Mouse (Mus musculus) kidney, postnatal 14 days (tissue): ENCODE results near the gene Samd10.

Experiments used
- DNase-seq: peaks from one replicate; pipeline ENCODE4 v3.0.0; 2022; ENCODE audit warnings: mixed read lengths

The Samd10 gene

DNA sequence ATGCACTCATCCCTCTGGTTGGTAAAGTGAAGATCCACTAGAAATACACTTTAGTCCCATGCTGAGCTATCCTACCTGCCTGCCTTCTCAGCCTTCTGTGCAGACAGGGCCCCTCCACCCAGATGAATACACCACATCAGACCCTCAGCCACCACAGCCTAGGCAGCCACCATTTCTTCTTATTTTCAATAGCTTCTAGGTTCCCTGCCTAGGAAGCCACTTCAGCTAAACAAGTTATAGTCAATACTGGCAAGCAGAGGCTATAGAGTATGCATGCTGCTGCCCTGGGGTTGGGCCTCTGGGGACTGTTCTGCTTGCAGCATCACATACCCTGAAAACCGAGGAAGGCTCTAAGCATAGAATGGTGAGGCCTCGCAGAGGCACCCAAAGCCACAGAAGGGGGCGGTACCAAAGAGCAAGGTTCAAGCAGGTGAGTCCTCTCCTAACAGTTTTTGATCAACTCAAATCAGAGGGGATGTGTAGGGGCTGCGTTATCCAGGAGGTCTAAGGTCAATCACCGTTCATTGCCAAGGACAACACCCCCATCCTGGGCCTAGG, 7.4 kb downstream of the Samd10 start, which contains the start of gene Prpf6:
Gene Prpf6, plus strand, starts transcription at position 341 of the 558 bp plus-strand sequence.
- DNase-seq = peak; percentile 44

DNA sequence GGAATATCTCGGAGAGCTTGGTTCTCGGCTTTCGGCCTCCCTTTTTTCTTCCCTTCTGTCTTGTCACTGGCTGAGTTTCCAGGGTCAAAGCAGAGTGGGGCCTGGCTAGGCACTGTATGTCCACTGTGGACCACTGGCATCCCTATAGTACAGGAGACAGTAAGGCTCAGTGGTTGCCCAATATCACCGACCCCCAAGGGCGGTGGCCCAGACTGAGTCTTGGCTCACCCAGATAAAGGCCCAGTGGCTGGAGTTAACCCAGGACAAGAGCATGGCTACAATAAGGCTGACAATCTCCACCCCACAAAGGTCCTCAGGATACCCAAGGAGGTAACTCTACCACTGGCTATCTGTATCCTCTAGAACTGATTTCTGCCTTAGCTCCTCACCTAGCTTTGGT, 8.5 kb downstream of the Samd10 start:
- no peak for DNase-seq

DNA sequence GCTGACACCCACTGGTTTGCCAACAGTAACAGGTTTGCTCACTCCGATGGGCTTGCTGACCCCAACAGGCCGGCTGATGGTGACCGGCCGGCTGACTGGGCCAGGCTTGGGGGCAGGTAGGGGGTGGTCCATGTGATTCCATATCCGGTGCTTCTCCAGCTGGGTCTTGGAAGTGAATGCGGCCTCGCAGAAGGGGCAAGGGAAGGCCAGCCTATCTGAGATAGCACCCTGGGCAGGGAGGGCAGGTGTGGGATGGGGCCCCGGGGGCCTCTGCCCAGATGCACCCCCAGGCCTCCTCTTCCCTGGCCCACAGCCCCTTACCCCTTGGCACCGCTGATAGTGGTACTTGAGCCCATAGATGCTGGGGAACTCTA, 9.3 kb downstream of the Samd10 start:
- DNase-seq = no peak

DNA sequence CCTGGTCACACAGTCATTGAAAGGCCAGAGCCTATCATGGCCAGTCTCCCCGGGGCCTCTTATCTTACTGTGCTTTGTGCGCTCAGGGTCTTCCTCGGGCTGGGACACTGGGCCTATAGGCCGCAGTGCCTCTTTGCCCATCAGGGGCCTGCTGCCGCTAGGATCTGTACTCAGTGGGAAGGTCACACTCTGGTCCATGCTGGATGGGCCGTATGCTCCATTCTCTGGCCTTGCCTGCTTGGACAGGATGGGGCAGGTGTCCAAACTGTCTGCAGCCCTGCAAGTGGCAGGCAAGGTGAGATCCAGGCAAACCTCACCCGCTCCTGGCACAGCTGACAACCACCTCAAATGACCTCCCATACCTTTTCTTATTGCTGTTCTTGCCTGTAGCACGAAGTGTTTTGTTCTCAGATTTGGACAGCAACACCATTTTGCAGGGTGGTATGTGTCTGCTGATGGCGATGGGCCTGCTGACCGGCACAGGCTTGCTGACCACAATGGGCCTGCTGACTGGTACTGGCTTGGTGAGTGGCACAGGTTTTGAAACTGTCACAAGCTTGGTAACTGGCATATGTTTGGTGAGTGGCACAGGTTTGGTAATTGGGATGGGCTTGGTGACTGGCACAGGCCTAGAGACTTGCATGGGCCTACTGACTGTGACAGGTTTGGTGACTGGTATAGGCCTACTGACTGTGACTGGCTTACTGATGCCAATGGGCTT, 9.8 kb downstream of the Samd10 start:
- DNase-seq = no peak

DNA sequence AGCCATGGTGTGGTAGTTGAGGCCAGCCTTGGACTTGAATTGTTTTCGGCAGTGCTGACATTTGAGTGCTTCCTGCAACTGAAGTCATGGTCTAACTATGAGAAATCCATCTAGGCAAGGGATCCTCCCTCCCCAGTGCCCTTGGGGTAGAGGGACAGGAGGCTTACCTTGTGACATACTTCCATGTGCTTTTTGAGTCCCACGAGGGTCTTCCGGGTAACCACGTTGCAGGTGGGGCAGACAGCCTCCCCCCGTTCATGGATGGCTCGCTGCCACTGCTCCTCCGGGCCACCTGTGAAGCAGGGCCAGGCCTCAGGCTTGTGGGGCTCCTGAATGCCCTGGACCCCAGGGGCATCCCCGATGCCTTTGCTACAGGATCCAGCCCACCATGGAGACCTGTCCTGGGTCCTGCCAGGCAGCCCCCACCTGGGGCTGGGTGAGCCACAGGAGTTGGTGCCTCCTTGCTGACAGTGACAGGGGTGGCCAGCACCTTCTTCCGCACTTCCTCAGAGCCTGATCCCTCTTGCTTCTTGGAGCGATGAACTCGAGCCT, 10.7 kb downstream of the Samd10 start:
- no peak for DNase-seq

DNA sequence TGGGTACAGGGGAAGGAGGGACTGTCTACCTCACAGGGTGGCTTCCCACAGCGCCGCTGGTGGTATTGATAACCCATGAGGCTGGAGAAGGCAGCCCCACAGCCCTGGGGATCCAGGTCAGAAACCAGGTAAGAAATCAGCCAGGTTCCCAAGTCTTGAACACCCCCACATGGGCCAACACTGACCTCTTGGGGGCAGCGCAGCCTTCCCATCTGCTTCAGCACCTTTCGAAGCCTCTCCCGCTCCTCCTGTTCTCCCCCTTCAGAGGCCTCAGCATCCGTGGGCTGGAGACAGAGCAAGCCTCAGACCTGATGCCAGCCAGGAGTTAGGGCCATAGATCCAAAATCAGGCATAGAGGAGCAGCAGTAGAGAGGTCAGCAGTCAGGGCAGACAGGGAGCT, 11.2 kb downstream of the Samd10 start:
- no peak for DNase-seq

DNA sequence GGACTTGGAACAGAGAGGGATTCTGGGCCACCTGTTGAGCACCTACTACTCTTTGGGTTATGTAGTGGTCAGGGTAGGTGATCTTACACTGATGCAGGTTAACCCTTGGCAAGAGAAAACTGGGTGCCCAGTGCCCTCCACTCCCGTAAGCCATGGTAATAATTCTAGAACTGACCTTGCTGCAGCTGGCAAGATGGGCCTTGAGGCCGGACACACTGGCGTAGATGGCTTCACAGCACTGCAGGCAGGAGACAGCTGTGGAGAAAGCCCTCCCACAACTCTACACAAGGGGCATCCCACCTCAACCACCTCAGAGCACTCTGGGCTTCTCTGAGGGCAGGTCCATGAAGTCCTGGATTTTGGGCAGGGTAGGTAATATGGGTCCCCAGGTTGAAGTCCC, 12.9 kb downstream of the Samd10 start:
- DNase-seq = no peak

DNA sequence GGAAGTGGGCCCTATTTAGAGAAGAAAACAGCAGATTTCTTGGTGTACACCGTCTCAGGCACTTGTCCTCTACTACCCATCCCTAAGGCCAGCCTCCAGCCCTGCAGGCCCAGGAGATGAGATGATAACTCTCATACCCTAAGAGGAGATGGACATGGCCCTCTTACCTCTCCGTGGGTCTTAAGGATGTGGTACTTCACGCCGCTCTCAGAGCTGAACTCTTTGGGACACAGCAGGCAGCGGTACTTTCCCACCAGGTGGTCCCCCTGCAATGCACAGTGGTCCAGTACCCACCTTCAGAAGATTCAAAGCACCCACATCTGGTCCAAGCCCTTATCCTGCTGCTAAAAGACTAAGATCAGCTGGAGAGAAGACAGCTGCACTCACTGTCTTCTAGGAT, 13.5 kb downstream of the Samd10 start:
- no peak for DNase-seq

DNA sequence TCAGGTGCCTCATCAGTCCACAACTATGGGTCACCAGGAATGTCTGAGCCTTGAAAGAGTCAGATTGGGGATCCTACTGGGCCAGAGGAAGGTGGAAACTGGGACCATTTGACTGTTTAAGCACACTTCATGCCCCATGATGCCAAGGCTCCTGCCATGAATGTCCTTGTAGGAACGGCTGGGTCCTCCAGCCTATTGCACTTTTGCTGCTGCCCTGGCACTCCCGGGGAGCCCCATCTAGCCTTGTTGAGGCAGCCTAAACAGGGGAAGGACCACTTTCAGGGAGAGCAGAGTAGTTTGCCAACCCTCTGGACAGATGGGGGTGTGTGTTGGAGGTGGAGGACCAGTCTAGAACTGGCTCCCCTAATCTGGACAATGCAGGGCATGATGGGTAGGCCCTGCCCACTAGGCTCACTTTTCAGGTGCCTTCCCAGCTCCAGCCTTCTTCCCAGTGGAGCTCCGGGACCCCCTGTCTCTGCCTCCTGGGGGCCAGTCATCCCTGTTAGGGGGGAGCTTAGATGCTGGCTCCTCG, 14.5 kb downstream of the Samd10 start, which contains the start of gene Uckl1:
Gene Uckl1, minus strand, starts transcription at position 482 of the 532 bp plus-strand sequence.
- no peak for DNase-seq

DNA sequence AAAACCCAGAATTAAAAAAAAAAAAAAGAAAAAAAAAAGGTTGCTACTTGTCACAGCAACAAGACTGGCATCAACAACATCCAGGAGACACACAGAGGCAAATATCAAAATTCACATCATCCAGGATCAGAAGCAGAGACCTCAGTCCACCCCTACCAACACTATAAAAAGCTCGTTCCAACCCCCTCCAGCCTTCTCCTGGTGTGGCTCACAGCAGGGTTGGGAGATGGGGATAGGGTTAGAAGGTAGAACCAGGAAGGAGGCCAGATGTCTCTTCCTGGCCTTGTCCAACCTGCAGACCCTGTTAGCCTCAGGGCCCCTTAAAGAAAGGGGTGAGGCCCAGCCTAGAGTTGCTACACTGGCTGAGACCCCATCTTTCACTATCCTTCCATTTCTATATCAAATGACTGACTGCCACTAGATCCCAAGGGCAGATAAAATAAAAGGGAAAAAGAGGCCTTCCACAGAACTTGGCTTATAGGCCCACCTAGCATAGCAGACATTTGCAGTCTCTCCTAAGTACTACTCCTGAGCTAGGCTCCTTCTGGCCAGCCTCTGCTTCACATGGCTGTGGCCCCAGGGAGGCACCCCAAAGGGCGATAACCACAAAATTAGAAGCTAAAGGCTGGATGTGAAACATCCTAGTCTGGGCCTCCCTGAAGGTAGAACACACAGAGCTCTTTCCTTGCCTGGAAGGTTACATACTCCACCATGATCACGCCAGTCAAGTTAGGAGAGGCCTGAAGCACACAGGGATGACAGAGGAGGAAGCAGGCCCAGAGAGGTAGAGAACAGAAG, 15.4 kb downstream of the Samd10 start:
- no peak for DNase-seq

DNA sequence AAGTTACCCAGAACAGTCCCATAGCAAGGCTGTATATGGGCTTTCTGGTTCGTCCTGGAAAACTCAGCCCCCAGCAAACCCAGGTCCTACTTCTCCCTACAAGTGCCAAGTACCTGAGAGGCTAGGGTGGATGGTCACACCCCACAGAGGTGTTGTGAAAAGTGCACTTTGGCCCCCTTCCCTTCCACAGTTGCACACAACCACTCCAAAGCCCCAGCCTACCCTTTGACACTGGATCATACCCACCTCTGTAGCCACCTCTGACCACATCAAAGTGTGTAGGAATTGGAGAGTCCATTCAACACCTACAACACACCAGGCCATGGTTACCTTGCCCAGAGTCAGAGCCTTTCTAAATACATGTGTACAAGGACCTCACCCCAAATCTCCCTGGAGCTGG, 16.1 kb downstream of the Samd10 start:
- no peak for DNase-seq

DNA sequence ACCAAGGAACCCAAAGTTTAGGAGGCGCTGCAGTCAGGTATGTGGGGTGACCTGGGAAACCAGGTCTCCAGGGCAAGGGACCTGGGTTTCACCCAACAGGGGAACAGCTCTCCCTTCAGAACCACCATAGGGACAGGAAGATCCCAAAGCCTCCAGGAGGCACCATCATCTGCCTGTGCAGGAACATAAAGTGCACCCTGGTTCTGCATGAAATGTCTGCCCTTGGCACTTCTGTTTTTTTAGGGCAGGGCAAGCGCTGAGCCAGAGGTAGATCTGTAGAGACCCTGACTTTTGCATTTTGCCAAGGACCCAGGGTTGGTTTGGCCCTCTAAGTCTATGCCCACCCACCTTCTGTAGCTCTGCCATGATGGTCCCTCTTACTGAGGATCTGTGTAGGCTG, 16.7 kb downstream of the Samd10 start:
- DNase-seq = no peak

DNA sequence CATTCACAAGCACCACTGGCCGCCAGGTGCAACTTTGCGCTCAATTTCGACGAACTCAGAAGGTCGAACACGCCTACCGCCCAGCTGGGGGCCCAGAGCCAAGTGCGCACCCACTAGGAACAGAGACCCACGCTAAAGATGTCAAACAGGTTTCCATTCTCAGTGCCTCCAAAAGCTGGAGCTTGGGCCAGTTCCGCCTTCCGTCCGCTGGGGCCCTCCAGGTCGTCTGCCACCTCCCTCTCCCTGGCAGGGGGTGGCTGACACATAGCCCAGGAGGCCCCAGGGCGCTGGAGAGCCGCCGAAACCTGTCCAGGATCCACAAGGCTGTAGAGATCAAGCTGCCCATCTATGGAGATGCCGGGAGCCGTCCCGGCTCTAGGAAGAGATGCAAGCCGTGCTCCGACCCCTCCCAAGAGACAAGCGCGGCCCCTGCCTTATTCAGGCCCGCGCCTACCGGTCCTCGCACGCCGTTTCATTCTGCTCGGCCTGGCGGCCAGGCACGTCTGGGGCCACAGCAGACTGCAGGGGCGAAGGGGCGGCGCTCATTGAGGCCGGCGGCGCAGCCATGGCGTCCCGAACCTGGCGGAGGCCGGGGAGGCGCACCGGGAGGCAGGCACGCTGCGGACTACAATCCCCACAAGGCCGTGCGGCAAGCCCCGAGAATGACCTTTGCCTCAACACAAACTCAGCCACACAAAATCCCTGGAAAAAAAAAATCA, 17.5 kb downstream of the Samd10 start:
- peak; percentile 92 for DNase-seq

DNA sequence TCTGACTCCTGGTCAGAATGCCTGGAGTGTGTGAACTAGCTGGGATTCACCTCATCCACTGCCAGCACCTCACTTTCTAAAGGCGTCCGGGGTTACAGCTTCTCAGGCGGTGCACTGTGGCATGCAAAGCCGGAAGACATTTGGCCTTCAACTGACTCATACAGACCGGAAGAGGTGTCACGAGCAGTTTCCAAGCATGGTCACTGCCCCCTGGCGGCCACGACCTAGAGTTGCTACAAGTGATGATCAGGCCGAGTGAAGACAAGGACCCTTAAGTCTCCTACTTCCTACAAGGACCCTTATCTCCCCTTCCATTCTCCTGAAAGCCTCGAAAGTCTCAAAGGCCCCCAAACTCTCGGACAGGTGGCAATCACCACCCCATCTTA, 18.0 kb downstream of the Samd10 start:
- DNase-seq = peak; percentile 89

DNA sequence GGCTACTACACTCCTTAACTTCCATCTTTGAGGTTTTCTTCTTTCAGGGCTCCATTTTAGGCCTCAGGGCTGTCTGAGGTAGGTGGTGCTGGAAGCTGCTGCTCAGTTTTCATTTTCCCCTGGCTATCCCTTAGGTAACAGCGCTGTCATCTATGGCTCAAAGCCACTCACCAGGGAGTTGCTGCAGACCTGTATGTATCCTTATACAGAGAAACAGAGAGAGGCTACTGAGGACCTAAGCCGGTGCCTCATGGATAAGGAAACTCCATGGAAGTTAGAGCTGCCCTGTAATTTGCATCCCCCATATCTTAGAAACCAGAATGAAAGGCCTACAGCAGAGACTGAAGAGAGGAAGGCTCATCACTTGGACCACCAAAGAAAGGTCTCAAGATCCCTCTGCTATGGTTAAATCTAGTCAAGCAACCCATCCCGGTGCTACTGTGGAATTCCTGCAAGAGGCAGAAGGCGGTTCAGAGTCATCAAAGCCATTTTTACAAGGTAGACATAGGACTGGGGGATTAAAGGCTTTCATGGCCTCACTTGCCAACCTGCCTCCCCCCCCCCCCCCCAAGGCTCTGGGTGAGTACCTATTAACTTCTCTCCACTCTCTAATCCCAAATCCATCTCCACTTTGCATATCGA, 18.8 kb downstream of the Samd10 start:
- DNase-seq = no peak

DNA sequence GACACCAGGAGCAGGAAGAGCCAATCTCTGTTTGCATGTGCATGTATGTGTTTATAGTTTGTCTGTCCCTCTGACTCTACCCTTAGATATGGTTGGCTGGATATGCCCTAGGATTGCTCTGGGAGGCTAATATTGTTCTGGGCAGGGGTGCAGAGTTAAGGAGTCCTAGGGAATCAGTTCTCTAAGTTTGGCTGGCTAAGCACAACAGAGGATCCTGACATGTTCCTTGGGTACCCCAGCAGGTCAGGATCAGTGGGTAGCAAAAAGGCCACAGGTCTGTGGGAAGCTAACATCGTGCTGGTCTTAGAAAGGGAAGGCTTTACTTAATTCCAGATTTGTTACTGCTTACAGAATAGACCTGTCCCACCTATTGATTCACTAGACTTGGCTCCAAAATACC, 19.3 kb downstream of the Samd10 start:
- DNase-seq = no peak

DNA sequence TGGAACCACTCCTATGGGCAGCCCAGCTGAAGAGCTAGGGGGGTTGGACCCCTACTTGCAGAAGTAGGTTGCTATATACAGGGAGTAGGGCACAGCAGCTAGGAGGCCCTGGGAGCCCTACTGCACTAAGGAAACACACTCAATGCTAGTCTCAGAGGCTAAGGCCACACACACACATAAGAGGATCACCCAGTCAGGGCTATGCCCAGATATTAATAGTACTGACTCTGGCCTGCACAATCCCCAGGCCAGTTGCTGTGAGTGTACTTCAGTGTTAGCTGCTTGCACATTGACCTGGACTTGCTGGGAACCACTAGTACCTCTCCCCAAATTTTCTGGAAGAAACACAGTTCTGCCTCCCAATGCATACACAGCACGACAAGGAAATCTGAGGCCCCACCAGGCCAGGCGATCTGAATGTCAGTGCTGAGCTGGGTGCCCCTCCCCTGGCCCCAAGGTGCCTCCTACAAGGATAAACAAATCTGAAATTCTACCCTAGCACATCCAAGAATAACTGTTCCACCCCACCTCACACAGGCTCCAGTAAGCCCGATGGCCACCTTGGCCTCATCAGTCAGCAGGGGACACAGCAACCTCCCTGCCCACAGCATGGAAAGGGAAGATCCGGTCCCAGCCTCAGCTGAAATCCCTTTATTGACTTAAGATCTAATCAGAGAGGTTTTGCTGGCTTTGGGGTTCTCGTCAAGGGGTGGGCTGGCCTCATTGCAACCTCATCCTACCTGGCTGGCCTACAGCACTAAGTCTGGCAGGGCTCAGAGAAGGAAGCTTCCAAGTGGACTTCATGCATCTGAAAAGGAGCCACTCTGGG, 20.0 kb downstream of the Samd10 start:
- no peak for DNase-seq

DNA sequence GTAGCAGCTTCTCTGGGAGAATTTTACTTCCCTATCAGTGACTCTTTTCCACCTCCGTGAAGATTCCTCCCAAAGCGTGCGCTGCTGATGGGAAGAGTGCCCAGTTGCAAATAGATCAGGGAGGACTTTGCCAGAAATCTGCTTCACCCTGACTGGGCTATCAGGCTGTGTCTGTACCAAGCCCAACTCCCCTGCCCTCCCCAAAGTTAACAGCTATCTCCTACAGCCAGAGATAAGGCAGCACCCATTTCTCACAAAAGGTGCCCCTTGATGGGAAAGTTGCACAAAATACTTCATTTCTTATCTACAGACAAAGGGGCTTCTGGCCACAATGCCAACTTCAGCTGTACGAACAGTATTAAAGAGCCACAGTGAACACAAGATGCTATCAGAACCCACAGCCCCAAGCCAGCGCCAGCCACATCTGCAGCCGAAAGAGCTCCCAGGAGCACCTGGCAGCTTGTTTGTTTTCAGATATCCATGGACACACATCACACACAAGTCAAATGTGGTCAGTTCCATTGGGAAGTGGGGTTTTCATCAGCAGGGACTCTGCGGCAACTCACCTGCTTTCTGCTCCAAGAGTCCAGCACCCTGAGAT, 20.9 kb downstream of the Samd10 start:
- DNase-seq = no peak

DNA sequence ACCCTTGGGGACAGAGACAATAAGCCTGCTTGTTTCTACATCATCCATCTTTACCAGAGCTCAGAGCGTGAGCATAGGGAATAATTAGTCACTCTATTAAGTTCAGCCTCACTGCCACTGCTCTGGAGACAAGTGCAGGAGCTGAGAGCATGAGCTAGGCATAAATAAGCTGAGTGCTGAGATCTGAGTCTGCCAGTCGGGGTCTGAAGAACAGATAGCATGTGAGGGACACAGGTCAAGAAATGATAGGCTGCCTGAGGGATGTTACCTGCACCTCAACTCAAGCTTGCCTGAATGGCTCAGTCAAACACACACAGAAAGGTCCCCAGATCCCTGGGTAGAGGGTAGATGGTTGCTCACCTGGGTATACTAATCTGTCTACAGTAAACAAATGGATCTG, 21.9 kb downstream of the Samd10 start:
- no peak for DNase-seq

DNA sequence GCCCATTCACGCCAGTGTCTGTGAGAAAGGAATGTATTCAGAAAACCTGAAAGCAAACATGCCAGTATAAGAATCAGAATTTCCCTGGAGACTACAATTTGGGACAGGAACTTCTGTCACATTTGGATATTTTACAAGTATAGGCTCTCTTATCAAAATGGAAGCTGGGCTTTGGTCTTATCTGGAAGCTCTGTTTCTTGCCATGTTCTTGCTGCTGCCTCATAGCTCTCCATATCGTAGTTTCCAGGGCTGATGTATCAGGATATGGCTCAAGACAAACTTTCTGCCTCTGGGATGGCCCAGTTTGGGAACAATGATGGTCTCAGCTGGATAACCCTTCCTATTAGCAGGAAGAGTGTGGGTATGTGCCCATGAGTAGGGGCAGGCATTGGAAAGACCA, 22.4 kb downstream of the Samd10 start:
- no peak for DNase-seq
